Mouse (Mus musculus): Measurements from ENCODE around the gene Upp2. TPM values are rescaled to one million over a fixed set of nuclear protein-coding genes. Genes with fewer than 3 reads are reported as not detected.
A peak's percentile ranks its signal among the peaks of the same experiment; 100 is the strongest.

Gene Upp2
- polyA plus RNA-seq, 1 experiment from 2014 or later = 8.5 TPM

- WGBS = 78% methylated on average over 5 of the region's 5 CpGs
- no peak overlapping the region for H3K27ac ChIP-seq (ENCODE audit: low read length)
- ATAC-seq (ENCODE audit: low FRiP score, low TSS enrichment) = no peak
- no peak overlapping the region for H3K9ac ChIP-seq (replicated peaks; ENCODE audit: low read length)
- H3K4me1 ChIP-seq (ENCODE audit: insufficient read depth, low read length) = no peaks in the 10 kb centered on the region
- no peak overlapping the region for H3K4me2 ChIP-seq (replicated peaks; ENCODE audit: low read depth, low read length)
- H3K4me3 ChIP-seq (ENCODE audit: low read length) = no peak overlapping the region
- H3K9me3 ChIP-seq (ENCODE audit: low read length) = 0 out of 2 replicates have a peak, but pooled peaks cover 5% of the 10 kb centered on the region
- H3K27me3 ChIP-seq (ENCODE audit: insufficient read depth, low read length) = no peaks in the 10 kb centered on the region
- no peaks in the 10 kb centered on the region for H3K36me3 ChIP-seq (ENCODE audit: insufficient read depth, low read length)
Observed at GRCm38 (mm10) chr2:58661116-58661515, 94.0 kb downstream of the Upp2 start.

- Histone ChIP-seq H3K27ac (ENCODE audit: low read length) (no peak overlapping the region), H3K4me1 (ENCODE audit: insufficient read depth, low read length) (no peaks in the 10 kb centered on the region), H3K4me3 (ENCODE audit: low read length) (no peak overlapping the region), H3K36me3 (ENCODE audit: insufficient read depth, low read length) (no peaks in the 10 kb centered on the region), H3K9me3 (ENCODE audit: low read length) (0 out of 2 replicates have a peak, but pooled peaks cover 4% of the 10 kb centered on the region), H3K4me2 (replicated peaks; ENCODE audit: low read depth, low read length) (no peak overlapping the region), H3K27me3 (ENCODE audit: insufficient read depth, low read length) (no peaks in the 10 kb centered on the region), H3K9ac (replicated peaks; ENCODE audit: low read length) (no peak overlapping the region)
- 88% methylated on average over 9 of the region's 9 CpGs for WGBS
- no peak for ATAC-seq (ENCODE audit: low FRiP score, low TSS enrichment)
Observed at GRCm38 (mm10) chr2:58662661-58663060, 95.6 kb downstream of the Upp2 start.

GRCm38 (mm10) chr2:58663404-58664120 lies 96.5 kb downstream of the Upp2 start:
- no peak overlapping the region for H3K4me3 ChIP-seq (ENCODE audit: low read length)

GRCm38 (mm10) chr2:58665081-58665814 lies 98.2 kb downstream of the Upp2 start:
- Histone ChIP-seq H3K4me3 (ENCODE audit: low read length) (no peak overlapping the region), H3K36me3 (ENCODE audit: insufficient read depth, low read length) (no peaks in the 10 kb centered on the region), H3K9me3 (ENCODE audit: low read length) (no peaks in the 10 kb centered on the region), H3K27ac (ENCODE audit: low read length) (no peak overlapping the region), H3K9ac (replicated peaks; ENCODE audit: low read length) (no peak overlapping the region), H3K4me2 (replicated peaks; ENCODE audit: low read depth, low read length) (no peak overlapping the region), H3K27me3 (ENCODE audit: insufficient read depth, low read length) (no peaks in the 10 kb centered on the region), H3K4me1 (ENCODE audit: insufficient read depth, low read length) (no peaks in the 10 kb centered on the region)
- WGBS = 83% methylated on average over 12 of the region's 12 CpGs
- no peak for ATAC-seq (ENCODE audit: low FRiP score, low TSS enrichment)

More at GRCm38 (mm10) chr2:58663404-58664120, 96.5 kb downstream of the Upp2 start:
- Histone ChIP-seq H3K9me3 (ENCODE audit: low read length) (no peaks in the 10 kb centered on the region), H3K27ac (ENCODE audit: low read length) (no peak overlapping the region), H3K4me1 (ENCODE audit: insufficient read depth, low read length) (no peaks in the 10 kb centered on the region), H3K9ac (replicated peaks; ENCODE audit: low read length) (no peak overlapping the region), H3K27me3 (ENCODE audit: insufficient read depth, low read length) (no peaks in the 10 kb centered on the region), H3K4me2 (replicated peaks; ENCODE audit: low read depth, low read length) (no peak overlapping the region), H3K36me3 (ENCODE audit: insufficient read depth, low read length) (no peaks in the 10 kb centered on the region)
- 84% methylated on average over 7 of the region's 7 CpGs for WGBS
- no peak for ATAC-seq (ENCODE audit: low FRiP score, low TSS enrichment)

- ATAC-seq (ENCODE audit: low FRiP score, low TSS enrichment) = no peak
- Histone ChIP-seq H3K36me3 (ENCODE audit: insufficient read depth, low read length) (no peaks in the 10 kb centered on the region), H3K4me2 (replicated peaks; ENCODE audit: low read depth, low read length) (no peak overlapping the region), H3K9me3 (ENCODE audit: low read length) (no peaks in the 10 kb centered on the region), H3K27ac (ENCODE audit: low read length) (no peak overlapping the region), H3K4me1 (ENCODE audit: insufficient read depth, low read length) (no peaks in the 10 kb centered on the region), H3K9ac (replicated peaks; ENCODE audit: low read length) (no peak overlapping the region), H3K4me3 (ENCODE audit: low read length) (no peak overlapping the region), H3K27me3 (ENCODE audit: insufficient read depth, low read length) (no peaks in the 10 kb centered on the region)
- 73% methylated on average over 3 of the region's 3 CpGs for WGBS
Observed at GRCm38 (mm10) chr2:58667298-58667697, 100.2 kb downstream of the Upp2 start.

GRCm38 (mm10) chr2:58667991-58668390 lies 100.9 kb downstream of the Upp2 start:
- no peaks in the 10 kb centered on the region for H3K9me3 ChIP-seq (ENCODE audit: low read length)
- no peaks in the 10 kb centered on the region for H3K36me3 ChIP-seq (ENCODE audit: insufficient read depth, low read length)
- H3K4me2 ChIP-seq (replicated peaks; ENCODE audit: low read depth, low read length) = no peak overlapping the region
- ATAC-seq (ENCODE audit: low FRiP score, low TSS enrichment) = peak; percentile 71; the same call in 1 of the 2 replicates
- no peak overlapping the region for H3K9ac ChIP-seq (replicated peaks; ENCODE audit: low read length)
- no peak overlapping the region for H3K27ac ChIP-seq (ENCODE audit: low read length)
- H3K4me1 ChIP-seq (ENCODE audit: insufficient read depth, low read length) = no peaks in the 10 kb centered on the region
- no peaks in the 10 kb centered on the region for H3K27me3 ChIP-seq (ENCODE audit: insufficient read depth, low read length)
- WGBS = 36% methylated on average over 9 of the region's 9 CpGs
- no peak overlapping the region for H3K4me3 ChIP-seq (ENCODE audit: low read length)

- Histone ChIP-seq H3K9ac (replicated peaks; ENCODE audit: low read length) (no peak overlapping the region), H3K4me1 (ENCODE audit: insufficient read depth, low read length) (no peaks in the 10 kb centered on the region), H3K27me3 (ENCODE audit: insufficient read depth, low read length) (no peaks in the 10 kb centered on the region), H3K27ac (ENCODE audit: low read length) (no peak overlapping the region), H3K4me2 (replicated peaks; ENCODE audit: low read depth, low read length) (no peak overlapping the region), H3K4me3 (ENCODE audit: low read length) (no peak overlapping the region), H3K36me3 (ENCODE audit: insufficient read depth, low read length) (no peaks in the 10 kb centered on the region), H3K9me3 (ENCODE audit: low read length) (peaks cover 8% of the 10 kb centered on the region; the same call in 1 of the 2 replicates)
- ATAC-seq (ENCODE audit: low FRiP score, low TSS enrichment) = no peak
- WGBS = 81% methylated on average over 3 of the region's 3 CpGs
Observed at GRCm38 (mm10) chr2:58669114-58669513, 102.0 kb downstream of the Upp2 start.

- Histone ChIP-seq H3K4me1 (ENCODE audit: insufficient read depth, low read length) (no peaks in the 10 kb centered on the region), H3K9me3 (ENCODE audit: low read length) (peaks cover 8% of the 10 kb centered on the region; the same call in 1 of the 2 replicates), H3K4me2 (replicated peaks; ENCODE audit: low read depth, low read length) (no peak overlapping the region), H3K27me3 (ENCODE audit: insufficient read depth, low read length) (no peaks in the 10 kb centered on the region), H3K27ac (ENCODE audit: low read length) (no peak overlapping the region), H3K9ac (replicated peaks; ENCODE audit: low read length) (no peak overlapping the region), H3K4me3 (ENCODE audit: low read length) (no peak overlapping the region), H3K36me3 (ENCODE audit: insufficient read depth, low read length) (no peaks in the 10 kb centered on the region)
- no peak for ATAC-seq (ENCODE audit: low FRiP score, low TSS enrichment)
- 95% methylated on average over 2 of the region's 2 CpGs for WGBS
Observed at GRCm38 (mm10) chr2:58672520-58672919, 105.4 kb downstream of the Upp2 start.

GRCm38 (mm10) chr2:58679968-58680367 lies 112.9 kb downstream of the Upp2 start:
- WGBS = 70% methylated on average over 12 of the region's 12 CpGs
- Histone ChIP-seq H3K36me3 (ENCODE audit: insufficient read depth, low read length) (no peaks in the 10 kb centered on the region), H3K4me1 (ENCODE audit: insufficient read depth, low read length) (no peaks in the 10 kb centered on the region), H3K27me3 (ENCODE audit: insufficient read depth, low read length) (no peaks in the 10 kb centered on the region), H3K9me3 (ENCODE audit: low read length) (no peaks in the 10 kb centered on the region), H3K4me2 (replicated peaks; ENCODE audit: low read depth, low read length) (no peak overlapping the region), H3K27ac (ENCODE audit: low read length) (no peak overlapping the region), H3K9ac (replicated peaks; ENCODE audit: low read length) (no peak overlapping the region), H3K4me3 (ENCODE audit: low read length) (no peak overlapping the region)
- peak; percentile 35; the same call in 1 of the 2 replicates for ATAC-seq (ENCODE audit: low FRiP score, low TSS enrichment)

- no peaks in the 10 kb centered on the region for H3K27me3 ChIP-seq (ENCODE audit: insufficient read depth, low read length)
- no peak overlapping the region for H3K27ac ChIP-seq (ENCODE audit: low read length)
- no peak overlapping the region for H3K4me2 ChIP-seq (replicated peaks; ENCODE audit: low read depth, low read length)
- H3K36me3 ChIP-seq (ENCODE audit: insufficient read depth, low read length) = no peaks in the 10 kb centered on the region
- H3K4me3 ChIP-seq (ENCODE audit: low read length) = no peak overlapping the region
- 42% methylated on average over 6 of the region's 6 CpGs for WGBS
- no peaks in the 10 kb centered on the region for H3K9me3 ChIP-seq (ENCODE audit: low read length)
- no peak overlapping the region for H3K9ac ChIP-seq (replicated peaks; ENCODE audit: low read length)
- no peak for ATAC-seq (ENCODE audit: low FRiP score, low TSS enrichment)
- no peaks in the 10 kb centered on the region for H3K4me1 ChIP-seq (ENCODE audit: insufficient read depth, low read length)
Observed at GRCm38 (mm10) chr2:58680794-58681193, 113.7 kb downstream of the Upp2 start.
